Mouse (Mus musculus): Measurements from ENCODE around the gene Mmrn2. TPM values are rescaled to one million over a fixed set of nuclear protein-coding genes. Genes with fewer than 3 reads are reported as not detected.

Gene Mmrn2
- polyA plus RNA-seq, 1 experiment from 2014 or later = 5.5 TPM

DNA sequence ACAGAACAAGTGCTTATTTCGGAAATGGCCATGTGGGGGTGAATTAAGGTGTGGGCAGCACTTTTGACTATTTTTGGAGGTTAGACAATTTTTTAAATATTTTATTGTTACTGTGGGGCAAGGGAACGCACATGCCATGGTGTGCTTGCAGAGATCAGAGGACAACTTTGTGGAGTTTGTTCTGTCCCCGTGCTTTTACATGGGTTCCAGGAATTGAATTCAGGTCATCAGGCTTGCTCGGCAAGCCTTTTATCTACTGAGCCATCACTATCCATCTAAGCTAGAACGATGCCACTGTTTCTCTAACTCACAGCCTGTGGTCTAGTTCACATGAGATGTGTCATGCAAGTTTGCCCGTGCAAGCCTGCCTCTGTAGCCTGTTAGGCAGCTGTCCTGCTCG is 27.0 kb upstream of the Mmrn2 start:
- 85% methylated on average over 7 of the region's 7 CpGs for WGBS
- no peaks in the 10 kb centered on the region for H3K4me1 ChIP-seq (replicated peaks)
- ATAC-seq = no peak

DNA sequence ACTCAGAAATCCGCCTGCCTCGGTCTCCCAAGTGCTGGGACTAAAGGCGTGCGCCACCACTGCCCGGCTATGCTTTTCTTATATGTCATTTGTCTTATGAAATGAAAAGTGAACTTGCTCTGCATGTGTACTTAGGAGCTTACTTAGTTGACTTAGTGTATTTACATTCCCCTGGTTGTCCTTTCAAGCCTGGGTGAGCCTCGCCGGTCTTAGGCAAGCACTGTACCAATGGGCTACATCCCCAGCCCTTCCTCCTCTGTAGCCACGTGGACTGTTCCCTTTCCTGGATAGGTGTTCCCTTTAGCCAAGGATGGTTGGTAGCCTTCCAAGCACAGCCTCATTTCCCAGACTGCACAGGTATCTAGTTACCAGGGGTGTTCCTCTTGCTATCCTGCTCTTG is 26.3 kb upstream of the Mmrn2 start:
- Histone ChIP-seq H3K27ac (no peak overlapping the region), H3K36me3 (peaks cover 8% of the 10 kb centered on the region; the same call in 1 of the 2 replicates), H3K4me1 (replicated peaks) (no peaks in the 10 kb centered on the region), H3K27me3 (no peaks in the 10 kb centered on the region), H3K4me2 (replicated peaks) (no peak overlapping the region), H3K9ac (replicated peaks) (no peak overlapping the region), H3K9me3 (no peaks in the 10 kb centered on the region), H3K4me3 (replicated peaks) (no peak overlapping the region)
- no peak for ATAC-seq
- 84% methylated on average over 8 of the region's 8 CpGs for WGBS

More for the DNA sequence above, 27.0 kb upstream of the Mmrn2 start:
- Histone ChIP-seq H3K27ac (no peak overlapping the region), H3K36me3 (peaks cover 11% of the 10 kb centered on the region), H3K4me2 (replicated peaks) (no peak overlapping the region), H3K9me3 (no peaks in the 10 kb centered on the region), H3K4me3 (replicated peaks) (no peak overlapping the region), H3K9ac (replicated peaks) (no peak overlapping the region), H3K27me3 (no peaks in the 10 kb centered on the region)

DNA sequence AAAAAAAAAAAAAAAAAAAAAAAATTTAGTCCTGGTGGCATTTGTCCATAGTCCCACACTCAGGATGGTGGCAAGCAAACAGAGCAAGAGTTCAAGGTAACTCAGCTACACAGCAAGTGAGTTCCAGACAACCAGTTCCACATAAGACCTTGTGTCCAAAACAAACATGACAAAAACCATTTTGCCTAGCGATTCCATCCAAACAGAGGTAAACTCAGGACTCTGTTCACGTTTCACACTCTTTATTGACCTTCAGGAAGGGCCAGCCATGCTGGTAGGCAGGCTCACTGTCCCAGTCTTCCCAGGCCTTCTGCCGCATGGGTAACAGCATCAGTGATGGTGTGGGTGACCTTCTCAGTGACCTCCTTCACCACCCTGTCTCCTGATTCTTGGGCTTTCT is 23.6 kb upstream of the Mmrn2 start:
- no peak for ATAC-seq
- H3K4me2 ChIP-seq (replicated peaks) = no peak overlapping the region
- H3K27me3 ChIP-seq = no peaks in the 10 kb centered on the region
- H3K36me3 ChIP-seq = no peaks in the 10 kb centered on the region
- H3K9me3 ChIP-seq = no peaks in the 10 kb centered on the region
- H3K4me1 ChIP-seq (replicated peaks) = no peaks in the 10 kb centered on the region
- no peak overlapping the region for H3K4me3 ChIP-seq (replicated peaks)
- H3K9ac ChIP-seq (replicated peaks) = no peak overlapping the region
- 69% methylated on average over 3 of the region's 3 CpGs for WGBS
- no peak overlapping the region for H3K27ac ChIP-seq

DNA sequence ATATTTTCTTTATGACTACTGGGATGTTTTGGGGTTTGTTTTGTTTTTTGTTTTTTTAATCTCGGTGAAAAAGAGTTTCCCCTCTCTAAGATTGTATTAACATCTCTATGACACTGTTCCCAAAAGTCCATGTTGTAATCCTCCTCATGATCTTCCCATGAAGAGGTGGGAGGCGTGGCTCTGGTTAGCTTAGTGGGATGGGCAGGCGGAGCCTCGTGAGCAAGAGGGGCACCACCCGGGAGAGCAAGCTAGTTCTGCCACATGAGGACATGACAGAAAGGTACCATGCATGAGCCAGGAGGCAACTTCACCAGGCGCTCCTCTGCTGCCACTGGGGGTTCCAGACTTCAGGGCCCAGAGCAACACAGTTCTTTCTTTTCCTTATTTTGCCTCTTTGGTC is 22.7 kb upstream of the Mmrn2 start:
- no peaks in the 10 kb centered on the region for H3K4me1 ChIP-seq (replicated peaks)
- no peak overlapping the region for H3K4me2 ChIP-seq (replicated peaks)
- no peak overlapping the region for H3K27ac ChIP-seq
- WGBS = 62% methylated on average over 6 of the region's 6 CpGs
- no peaks in the 10 kb centered on the region for H3K36me3 ChIP-seq
- no peak for ATAC-seq
- no peaks in the 10 kb centered on the region for H3K27me3 ChIP-seq
- H3K9ac ChIP-seq (replicated peaks) = no peak overlapping the region
- H3K9me3 ChIP-seq = no peaks in the 10 kb centered on the region
- H3K4me3 ChIP-seq (replicated peaks) = no peak overlapping the region

DNA sequence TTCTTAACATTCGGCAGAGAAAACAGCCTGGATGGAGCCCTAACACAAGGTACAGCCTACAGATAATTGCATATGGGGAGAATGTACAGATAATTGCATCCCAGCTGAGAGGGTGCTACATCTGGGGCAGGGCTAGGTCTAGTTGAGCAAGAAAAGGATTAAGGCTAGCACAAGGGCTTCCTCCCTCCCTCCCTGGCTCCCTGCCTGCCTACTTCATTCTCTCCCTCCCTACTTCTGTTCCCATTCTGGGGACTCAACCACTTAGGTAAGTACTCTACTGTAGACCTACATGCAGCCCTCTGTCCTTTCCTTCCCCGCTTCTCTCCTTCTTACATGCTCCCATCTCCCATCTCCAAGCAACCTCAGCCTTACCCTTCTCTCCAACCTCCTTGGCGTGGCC is 21.9 kb upstream of the Mmrn2 start:
- no peak for ATAC-seq
- Histone ChIP-seq H3K4me3 (replicated peaks) (no peak overlapping the region), H3K36me3 (no peaks in the 10 kb centered on the region), H3K27ac (no peak overlapping the region), H3K9me3 (no peaks in the 10 kb centered on the region), H3K4me2 (replicated peaks) (no peak overlapping the region), H3K27me3 (no peaks in the 10 kb centered on the region), H3K4me1 (replicated peaks) (no peaks in the 10 kb centered on the region), H3K9ac (replicated peaks) (no peak overlapping the region)
- 87% methylated on average over 3 of the region's 3 CpGs for WGBS

DNA sequence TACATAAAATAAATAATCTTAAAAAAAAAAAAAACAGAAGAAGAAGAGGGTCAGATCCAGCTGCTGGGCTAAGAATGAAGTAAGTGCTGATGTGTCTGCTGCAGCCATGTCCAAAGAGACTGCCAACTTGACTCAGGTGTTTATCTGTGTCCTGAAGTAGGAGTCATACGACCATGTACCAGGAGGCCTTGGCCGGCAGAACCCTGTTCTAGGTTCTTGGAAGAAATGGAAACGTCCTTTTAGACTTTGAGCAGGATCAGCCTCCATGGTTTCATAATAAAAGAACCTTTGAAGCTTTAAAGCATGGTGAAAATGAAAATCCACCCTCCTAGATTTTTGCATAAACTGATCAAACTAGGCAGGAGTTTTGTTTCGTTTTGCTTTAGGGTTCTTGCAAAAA is 20.8 kb upstream of the Mmrn2 start:
- 84% methylated on average over 4 of the region's 4 CpGs for WGBS
- Histone ChIP-seq H3K4me1 (replicated peaks) (no peaks in the 10 kb centered on the region), H3K4me3 (replicated peaks) (no peak overlapping the region)

DNA sequence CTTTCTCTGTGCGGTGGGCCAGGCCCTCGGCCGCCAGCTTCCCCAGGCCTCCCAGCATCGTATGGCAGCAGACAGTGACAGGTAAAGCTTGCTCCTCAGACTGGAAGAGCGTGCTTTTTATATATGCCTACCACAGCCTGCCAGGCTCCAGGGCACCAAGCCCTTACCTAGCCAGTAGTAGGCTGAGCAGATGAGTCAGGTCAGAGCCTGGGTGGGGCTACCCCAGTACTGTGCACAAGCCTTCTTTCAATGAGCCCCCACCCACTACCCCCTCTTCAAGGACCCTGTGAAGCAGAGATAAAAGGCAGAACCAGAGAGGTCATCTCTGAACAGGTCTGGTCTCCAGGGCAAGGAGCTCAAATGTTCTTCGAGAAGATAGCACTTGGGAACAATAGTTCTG is 20.0 kb upstream of the Mmrn2 start, which contains the start of gene Fam25c:
TSS of gene Fam25c (minus strand) at position 133 of the 400 bp plus-strand sequence.
- Histone ChIP-seq H3K9ac (replicated peaks) (no peak within 1 kb of the TSS), H3K9me3 (no peaks in the 10 kb centered on the region), H3K4me3 (replicated peaks) (no peak within 1 kb of the TSS), H3K4me2 (replicated peaks) (no peak within 1 kb of the TSS), H3K27ac (no peak within 1 kb of the TSS), H3K4me1 (replicated peaks) (no peaks in the 10 kb centered on the region), H3K36me3 (no peaks in the 10 kb centered on the region), H3K27me3 (no peaks in the 10 kb centered on the region)
- WGBS = 87% methylated on average over 6 of the region's 6 CpGs
- no peak for ATAC-seq

More for the DNA sequence above, 20.8 kb upstream of the Mmrn2 start:
- H3K4me2 ChIP-seq (replicated peaks) = no peak overlapping the region
- no peaks in the 10 kb centered on the region for H3K27me3 ChIP-seq
- no peak overlapping the region for H3K9ac ChIP-seq (replicated peaks)
- ATAC-seq = no peak
- H3K9me3 ChIP-seq = no peaks in the 10 kb centered on the region
- H3K27ac ChIP-seq = no peak overlapping the region
- H3K36me3 ChIP-seq = no peaks in the 10 kb centered on the region

DNA sequence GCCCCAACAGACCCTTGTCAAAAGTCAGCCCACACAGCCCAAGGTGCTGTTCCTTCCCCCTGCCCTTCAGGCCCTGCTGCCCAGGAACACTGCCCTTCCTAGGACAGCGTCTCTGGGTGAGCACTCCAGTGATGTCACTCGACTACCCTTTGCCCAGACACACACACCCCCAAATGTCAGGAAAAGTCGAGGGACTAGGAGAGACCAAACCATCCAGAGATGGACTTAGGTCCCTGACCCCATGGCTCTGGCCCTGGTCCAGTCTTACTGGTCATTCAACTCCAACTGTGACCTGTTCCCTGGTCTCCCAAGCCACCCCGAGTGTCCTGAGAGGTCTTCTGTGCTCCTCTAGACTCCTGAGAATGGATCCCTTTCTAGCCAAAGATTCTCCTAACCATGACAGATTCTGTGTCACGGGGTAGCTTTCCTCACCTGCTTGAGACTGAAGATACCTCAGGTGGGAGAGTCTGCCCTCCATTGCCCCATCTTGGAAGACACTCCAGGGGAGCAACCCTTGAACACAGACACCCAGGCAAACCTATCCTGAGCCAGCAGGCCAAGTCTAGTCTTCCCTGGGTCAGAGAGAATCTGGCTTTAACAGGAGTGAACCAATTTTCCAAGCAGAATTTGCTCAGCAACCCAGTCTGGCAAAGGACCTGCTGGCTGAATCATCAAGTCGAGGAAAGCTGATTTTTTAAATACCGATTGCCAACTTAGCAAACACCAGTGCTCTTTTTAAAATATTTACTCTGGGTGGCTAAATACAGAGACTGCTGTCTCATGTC is 17.4 kb upstream of the Mmrn2 start:
- WGBS = 87% methylated on average over 7 of the region's 7 CpGs
- H3K4me1 ChIP-seq (replicated peaks) = no peaks in the 10 kb centered on the region
- H3K9ac ChIP-seq (replicated peaks) = no peak overlapping the region
- no peak overlapping the region for H3K4me3 ChIP-seq (replicated peaks)
- H3K27me3 ChIP-seq = no peaks in the 10 kb centered on the region
- H3K4me2 ChIP-seq (replicated peaks) = no peak overlapping the region
- no peak for ATAC-seq
- H3K36me3 ChIP-seq = no peaks in the 10 kb centered on the region
- H3K27ac ChIP-seq = no peak overlapping the region
- no peaks in the 10 kb centered on the region for H3K9me3 ChIP-seq

DNA sequence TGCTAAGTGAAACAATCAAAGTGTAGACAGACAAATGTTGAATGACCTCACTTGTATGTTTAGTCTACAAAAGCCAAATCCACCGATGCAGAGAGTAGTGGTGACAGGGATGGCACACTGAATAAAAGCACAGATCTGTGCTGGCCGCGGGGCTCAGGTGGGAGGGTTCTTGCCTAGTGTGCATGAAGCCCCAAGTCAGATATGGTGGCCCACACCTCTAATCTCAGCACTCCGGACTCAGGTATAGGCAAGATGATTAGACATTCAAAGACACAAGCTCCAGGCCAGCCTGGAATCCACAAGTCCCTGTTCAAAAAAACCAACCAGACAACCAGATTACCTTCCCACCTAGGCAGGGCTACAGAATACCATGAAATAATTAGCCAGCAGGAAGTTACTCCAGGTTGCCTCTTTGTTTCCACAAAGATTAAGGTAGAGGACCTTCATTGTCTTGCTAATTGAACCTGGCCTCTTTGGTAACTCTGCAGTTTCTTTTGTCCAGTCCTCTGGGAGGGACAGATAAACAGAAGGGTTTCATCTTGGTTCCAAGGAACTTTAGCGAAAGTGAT is 15.5 kb upstream of the Mmrn2 start:
- H3K4me2 ChIP-seq (replicated peaks) = no peak overlapping the region
- no peak for ATAC-seq
- H3K36me3 ChIP-seq = no peaks in the 10 kb centered on the region
- no peaks in the 10 kb centered on the region for H3K27me3 ChIP-seq
- no peak overlapping the region for H3K4me3 ChIP-seq (replicated peaks)
- 39% methylated on average over 5 of the region's 5 CpGs for WGBS
- H3K4me1 ChIP-seq (replicated peaks) = peaks cover 12% of the 10 kb centered on the region
- H3K9ac ChIP-seq (replicated peaks) = no peak overlapping the region
- H3K9me3 ChIP-seq = no peaks in the 10 kb centered on the region
- H3K27ac ChIP-seq = no peak overlapping the region

DNA sequence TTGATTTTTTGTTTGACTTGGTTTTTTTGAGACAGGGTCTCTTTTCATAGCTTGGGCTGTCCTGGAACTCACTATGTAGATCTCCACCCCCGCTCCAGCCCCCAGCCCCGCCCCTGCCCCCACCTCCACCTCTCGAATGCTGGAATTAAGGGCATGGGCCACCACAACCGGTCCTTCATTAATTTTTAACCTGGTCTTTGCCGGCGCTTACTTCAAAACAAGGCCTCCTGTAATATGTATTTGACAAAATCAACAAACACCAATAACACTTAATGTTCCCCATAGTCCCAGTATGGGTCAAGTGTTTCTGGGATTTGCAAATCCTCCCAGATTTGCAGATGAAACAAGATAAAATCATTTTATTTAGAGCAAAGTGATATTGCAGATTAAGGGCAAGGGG is 15.0 kb upstream of the Mmrn2 start:
- Histone ChIP-seq H3K36me3 (no peaks in the 10 kb centered on the region), H3K4me1 (replicated peaks) (peaks cover 12% of the 10 kb centered on the region), H3K27me3 (no peaks in the 10 kb centered on the region), H3K27ac (no peak overlapping the region), H3K9ac (replicated peaks) (no peak overlapping the region), H3K4me3 (replicated peaks) (no peak overlapping the region), H3K9me3 (no peaks in the 10 kb centered on the region), H3K4me2 (replicated peaks) (no peak overlapping the region)
- 40% methylated on average over 6 of the region's 6 CpGs for WGBS
- no peak for ATAC-seq

DNA sequence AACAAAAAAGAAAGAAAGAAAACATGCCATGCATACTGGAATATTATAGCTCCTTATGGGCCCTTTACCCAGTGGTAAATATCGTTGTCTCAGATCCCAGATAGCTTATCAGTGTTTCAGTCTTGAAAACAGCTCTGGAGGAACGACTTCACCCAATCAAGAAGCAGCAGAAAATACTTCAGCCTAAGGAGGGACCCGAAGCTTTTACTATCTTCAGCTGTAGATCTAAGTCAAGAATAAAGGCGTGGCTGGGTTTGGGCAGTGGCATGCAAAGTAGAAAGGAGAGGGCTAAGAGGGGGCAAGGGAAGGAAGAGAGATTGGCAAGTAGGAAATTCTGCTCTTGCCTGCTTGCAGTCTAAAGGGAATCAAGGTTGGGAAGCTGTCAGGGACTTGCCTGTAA is 13.1 kb upstream of the Mmrn2 start:
- Histone ChIP-seq H3K27me3 (no peaks in the 10 kb centered on the region), H3K4me1 (replicated peaks) (peaks cover 12% of the 10 kb centered on the region), H3K9me3 (no peaks in the 10 kb centered on the region), H3K4me3 (replicated peaks) (no peak overlapping the region), H3K9ac (replicated peaks) (no peak overlapping the region), H3K4me2 (replicated peaks) (no peak overlapping the region), H3K27ac (no peak overlapping the region), H3K36me3 (no peaks in the 10 kb centered on the region)
- WGBS = 83% methylated on average over 4 of the region's 4 CpGs
- ATAC-seq = no peak

DNA sequence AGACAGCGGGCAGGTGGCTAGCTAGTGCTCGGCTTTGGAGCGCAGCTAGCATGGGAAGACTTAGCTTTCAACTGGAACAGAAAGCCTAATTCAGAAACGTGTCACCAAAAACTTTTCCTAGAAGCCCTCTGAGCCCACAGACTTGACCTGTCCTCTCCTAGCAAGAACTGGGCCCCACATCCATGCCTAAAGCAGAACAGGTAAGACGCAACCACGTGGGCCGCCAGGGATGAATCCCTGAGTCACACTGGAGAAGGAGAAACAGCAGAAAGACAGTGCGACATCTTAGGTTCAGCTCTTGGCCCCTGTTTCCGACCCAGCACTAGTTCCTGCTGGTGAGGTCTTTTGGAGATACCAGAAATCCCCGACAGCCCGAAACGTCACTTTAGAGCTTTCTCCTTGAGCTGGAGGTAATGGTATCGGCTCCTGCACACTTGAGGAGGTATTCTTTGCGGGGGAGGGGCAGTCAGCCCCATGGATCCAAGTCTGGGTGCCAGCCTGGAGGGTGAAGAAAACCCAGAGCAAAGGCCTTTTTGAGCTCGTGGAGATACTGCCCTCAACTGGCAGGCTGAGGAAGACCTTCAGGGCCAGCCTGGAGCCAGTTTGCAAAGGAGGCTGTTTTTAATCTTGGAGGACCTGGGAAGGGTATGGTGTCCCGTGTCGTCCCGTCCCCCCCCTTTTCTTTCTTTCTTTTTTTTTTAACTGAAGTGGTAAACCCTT is 12.4 kb upstream of the Mmrn2 start:
- Histone ChIP-seq H3K4me2 (replicated peaks) (peak overlapping the region; percentile 70), H3K4me3 (replicated peaks) (peak overlapping the region; percentile 43), H3K27me3 (no peaks in the 10 kb centered on the region), H3K9me3 (no peaks in the 10 kb centered on the region), H3K4me1 (replicated peaks) (peaks cover 12% of the 10 kb centered on the region), H3K36me3 (no peaks in the 10 kb centered on the region), H3K27ac (no peak overlapping the region), H3K9ac (replicated peaks) (peak overlapping the region; percentile 70; the same call in 1 of the 2 replicates)
- ATAC-seq = peak; percentile 50
- WGBS = 30% methylated on average over 18 of the region's 18 CpGs
